Mouse (Mus musculus) megakaryocyte progenitor cell, adult 5-6 weeks (primary cell): Measurements from ENCODE around the gene Mllt3. TPM values are rescaled to one million over a fixed set of nuclear protein-coding genes. Genes with fewer than 3 reads are reported as not detected.

Experiments used
- ATAC-seq: replicated peaks from 2 replicates; pipeline ENCODE4 v1.8.0; 2016; ENCODE audit warnings: mild to moderate bottlenecking, moderate TSS enrichment, inconsistent platforms; ENCODE audit not compliant: poor library complexity
- total RNA-seq, 2 experiments: library from RNA; stranded (forward) in 1 of 2; stranded (reverse) in 1 of 2; fragments of 157-497, 149-512 nt in 1 of 2; fragments of 200-1000 nt in 1 of 2; gene quantifications; 2 replicates each; pipeline versions ENCODE4 v1.2.3 to v1.2.4; 2015 to 2017

Gene Mllt3
- 11.8 and 17.6 TPM in 2 replicates for total RNA-seq (2015)
- total RNA-seq (2017) = 15.3 and 16.1 TPM in 2 replicates

DNA sequence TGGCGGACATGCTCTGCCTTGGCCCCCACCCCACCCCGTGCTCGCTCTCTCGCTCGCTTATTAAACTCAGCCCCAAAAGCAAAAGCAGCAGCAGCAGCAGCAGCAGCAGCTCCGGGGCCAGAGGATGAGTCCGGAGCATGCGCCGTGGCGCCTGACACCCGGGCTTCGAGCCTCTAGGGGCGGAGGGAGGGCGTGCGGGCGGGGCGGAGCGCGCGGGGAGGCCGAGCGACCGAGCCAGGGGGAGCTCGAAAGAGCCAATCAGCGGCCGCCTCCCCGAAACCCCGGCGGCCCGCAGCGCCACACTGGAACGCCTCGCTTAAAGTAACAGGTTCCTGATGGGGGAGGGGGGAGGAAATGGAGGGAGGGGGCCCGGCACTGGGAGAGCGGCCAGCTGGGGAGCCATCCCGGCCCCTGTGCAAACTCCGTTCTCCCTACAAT is at the start of gene Mllt3:
Mllt3 (minus strand) TSS at position 149 of the 438 bp plus-strand sequence.
- peak; percentile 77 for ATAC-seq

GRCm38 (mm10) chr4:88082381-88082780 is 49.2 kb upstream of the Mllt3 start:
- ATAC-seq = peak; percentile 67

DNA sequence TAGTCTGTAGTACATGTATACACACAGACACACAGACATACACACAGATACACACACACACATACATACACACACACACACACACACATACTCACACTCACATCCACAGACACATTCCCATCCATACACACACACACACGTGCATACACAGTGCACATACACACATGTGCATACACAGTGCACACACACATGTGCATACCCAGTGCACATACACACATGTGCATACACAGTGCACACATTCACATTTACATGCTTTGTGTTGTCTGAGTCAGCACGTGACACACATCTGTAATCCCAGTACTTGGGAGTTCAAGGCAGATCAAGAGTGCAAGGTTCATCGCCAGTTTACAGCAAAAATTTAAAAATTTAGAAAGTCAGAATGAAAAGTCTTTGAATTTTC is 48.7 kb upstream of the Mllt3 start:
- peak; percentile 41 for ATAC-seq

GRCm38 (mm10) chr4:88081417-88081816 is 48.3 kb upstream of the Mllt3 start:
- ATAC-seq = no peak

DNA sequence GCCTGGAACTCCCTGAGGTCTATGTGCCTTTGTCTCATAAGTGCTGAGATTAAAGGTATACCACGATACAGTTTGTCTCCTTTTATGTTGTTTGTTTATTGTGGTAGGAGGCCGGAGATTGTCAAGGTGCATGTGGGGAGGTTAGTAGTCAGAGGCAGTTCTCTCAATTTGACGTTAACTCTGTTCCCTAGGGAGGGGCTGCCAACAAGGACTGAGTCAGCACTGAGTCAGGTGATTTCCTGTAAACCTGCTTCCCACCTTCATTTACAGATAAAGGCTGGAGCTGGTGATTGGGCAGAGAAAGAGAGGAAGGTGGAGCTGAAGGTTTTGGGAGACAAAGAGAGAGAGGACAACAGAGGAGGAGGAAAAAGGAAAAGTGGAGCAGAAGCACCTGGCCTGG is 45.8 kb upstream of the Mllt3 start:
- peak; percentile 46; the same call in 1 of the 2 replicates for ATAC-seq

DNA sequence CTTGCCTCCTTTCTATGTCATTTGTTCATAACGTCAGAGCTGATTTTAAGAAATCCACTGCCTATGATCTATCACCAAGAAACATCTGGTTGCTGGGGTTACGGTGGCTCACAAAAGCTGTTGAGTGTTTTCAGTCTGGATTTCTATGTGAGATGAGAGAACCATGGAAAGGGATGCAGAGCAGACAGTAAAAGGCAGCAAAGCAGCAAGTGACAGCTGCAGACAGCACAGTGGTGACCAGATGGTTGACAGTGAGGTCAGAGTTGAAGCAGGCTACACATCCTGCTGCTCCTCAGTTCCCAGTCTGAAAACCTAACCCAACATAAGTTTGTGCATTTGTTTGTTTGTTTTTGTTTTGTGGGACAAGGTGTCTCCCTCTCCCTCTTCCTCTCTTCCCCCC is 42.2 kb upstream of the Mllt3 start:
- ATAC-seq = no peak

GRCm38 (mm10) chr4:88046280-88046679 is 13.1 kb upstream of the Mllt3 start:
- ATAC-seq = peak; percentile 52

- ATAC-seq = no peak
These were observed 12.0 kb upstream of the Mllt3 start for GRCm38 (mm10) chr4:88045151-88045550.

GRCm38 (mm10) chr4:88035361-88035760 is 2.2 kb upstream of the Mllt3 start:
- peak; percentile 36 for ATAC-seq

DNA sequence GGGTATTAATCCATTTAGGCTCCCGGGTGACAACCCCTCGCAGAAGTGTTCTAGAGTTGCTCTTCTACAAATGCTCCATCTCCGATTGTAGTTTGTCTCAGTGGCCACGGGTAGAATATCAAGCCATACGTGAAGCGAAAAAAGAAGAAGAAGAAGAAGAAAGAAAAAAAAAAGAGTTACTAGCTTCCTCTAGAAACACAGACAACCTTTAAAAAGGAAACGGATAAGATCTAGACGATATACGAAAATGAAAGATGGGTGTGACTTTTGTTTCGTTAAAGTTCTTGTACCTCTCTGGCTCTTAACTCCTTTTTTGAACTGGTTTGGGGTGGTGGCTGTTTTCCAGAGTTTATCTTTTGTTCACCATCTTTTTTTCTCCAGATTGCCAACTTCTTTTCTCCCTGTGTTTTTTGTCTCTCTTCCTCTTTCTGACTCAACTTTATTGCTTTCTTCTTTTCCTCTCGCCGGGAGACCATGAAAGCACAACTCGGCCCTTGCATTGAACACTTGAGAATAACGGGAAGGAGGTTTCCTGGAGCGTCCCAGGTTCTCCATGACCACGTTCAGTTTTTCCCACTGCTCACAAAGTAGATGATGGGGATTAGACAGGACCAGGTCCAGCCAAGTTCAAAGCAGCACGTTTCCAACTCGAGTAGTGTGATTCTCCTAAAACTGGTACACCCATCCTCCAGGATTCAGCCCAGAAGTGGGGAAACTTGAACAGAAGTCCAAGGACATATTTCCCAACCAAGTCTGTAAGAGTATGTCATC is 1.4 kb upstream of the Mllt3 start:
- no peak for ATAC-seq

DNA sequence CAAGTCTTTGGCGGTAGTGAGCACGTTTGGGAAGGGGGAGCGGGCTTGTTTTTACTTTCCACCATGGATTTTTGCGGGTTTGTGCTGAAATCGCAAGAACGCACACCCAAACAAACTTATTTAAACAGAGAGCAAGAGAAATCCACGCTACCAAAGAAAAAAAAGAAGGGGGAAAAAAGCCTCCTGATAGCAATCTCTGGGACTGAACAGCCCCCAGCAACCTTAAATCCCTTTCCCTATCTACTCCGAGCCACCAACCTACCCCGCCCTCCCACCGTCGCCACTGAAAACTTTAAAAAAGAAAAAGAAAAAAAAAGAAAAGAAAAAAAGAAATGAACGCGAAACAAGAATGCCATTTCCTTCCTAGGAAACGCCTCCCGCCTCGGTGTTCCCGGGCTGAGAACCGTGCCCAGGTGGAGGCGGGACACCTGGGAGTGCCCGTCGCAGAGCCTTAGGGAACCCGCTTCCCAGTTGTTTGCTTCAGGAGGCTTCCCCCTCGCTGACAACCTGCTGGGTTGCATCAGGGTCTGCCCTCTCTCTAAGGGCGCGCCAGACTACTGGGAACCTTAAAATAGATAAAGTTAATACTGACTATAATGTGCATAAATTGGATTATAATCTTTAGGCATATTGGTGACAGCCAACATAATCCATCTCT is 694 bp upstream of the Mllt3 start:
- ATAC-seq = no peak

GRCm38 (mm10) chr4:88032151-88033098 is 739 bp downstream of the Mllt3 start:
- ATAC-seq = peak; percentile 10

GRCm38 (mm10) chr4:88031211-88032150 is 1.7 kb downstream of the Mllt3 start:
- ATAC-seq = 0 out of 2 replicates have a peak, but pooled peaks have one; percentile 3

DNA sequence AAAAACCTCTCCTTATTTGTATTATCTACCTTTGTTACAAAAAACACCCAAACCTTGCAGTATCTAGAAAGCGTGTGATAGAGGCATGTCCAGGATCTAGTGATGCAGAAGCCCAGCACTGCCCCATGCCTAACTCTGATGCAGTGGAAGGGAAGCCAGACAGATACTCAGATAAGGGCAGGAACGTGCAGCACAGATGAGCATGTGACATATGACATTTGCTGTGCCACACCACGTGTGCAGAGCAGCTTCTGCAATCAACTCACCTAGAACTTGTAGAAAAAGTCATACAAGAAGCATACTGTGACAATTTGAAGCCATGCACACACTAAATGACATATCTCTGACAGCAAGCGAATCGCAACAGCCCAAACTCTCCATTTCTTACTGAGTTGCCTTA is 9.6 kb downstream of the Mllt3 start:
- 0 out of 2 replicates have a peak, but pooled peaks have one; percentile 29 for ATAC-seq

GRCm38 (mm10) chr4:88022623-88023022 is 10.5 kb downstream of the Mllt3 start:
- ATAC-seq = peak; percentile 54; the same call in 1 of the 2 replicates

DNA sequence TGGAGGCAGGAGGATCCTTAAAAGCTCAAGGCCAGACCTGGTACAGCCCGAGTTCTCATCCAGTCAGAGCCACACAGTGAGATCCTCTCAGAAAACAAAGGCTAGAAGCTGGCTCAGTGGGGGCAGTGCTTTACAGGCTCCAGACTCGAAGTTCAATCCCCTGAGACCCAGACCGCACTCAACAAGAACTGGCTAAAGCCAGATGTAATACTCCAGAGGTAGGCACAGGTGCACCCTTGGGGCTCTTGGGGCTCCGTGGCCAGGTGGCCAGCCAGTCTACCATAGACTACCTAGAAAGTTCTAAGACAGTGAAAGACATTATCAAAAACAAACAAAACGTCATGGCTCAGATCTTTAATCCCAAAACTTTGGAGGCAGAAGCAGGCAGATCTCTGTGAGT is 12.7 kb downstream of the Mllt3 start:
- no peak for ATAC-seq

- ATAC-seq = no peak
These were observed 13.5 kb downstream of the Mllt3 start for GRCm38 (mm10) chr4:88019645-88020044.

DNA sequence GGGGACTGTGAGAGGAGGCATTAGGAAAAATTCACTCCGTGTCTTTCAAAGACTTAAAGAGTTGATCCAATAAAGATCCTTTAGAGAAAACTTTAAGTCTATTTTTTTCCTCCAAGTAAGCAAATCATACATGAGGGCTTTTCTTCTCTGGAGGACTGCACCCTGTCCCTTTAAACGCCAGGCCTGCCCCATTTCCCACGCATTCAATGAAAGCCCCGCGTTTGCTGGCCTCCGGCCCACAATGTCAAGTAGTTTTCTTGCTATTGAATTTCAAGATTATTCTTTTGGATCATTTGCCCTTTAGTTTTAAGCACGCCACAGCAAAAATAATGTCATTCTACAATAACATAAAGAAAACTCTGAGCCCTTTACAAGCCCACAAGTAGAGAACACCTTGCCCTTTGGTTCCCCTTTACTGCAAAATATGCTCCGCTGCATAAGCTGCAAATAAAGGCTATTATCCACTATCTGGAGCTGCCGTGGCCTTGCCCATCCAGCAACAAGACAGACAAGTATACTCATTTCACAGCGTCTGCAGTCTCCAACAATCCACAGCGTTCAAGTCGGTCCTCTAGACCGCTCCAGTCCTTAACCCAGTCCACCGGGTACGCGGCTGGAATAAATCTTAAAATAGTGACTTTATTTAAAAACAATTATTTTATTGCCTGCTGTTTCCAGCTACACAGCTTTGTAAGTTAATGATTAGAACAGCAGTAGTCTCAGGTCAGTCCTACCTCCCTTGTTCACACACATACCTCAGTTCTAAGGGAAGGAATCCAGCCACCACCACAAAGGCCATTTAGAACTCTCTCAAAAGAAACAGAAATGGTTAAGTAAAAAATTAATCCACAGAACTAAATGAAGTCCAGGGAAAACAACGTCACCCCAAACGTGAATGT is 15.5 kb downstream of the Mllt3 start:
- no peak for ATAC-seq

- ATAC-seq = 0 out of 2 replicates have a peak, but pooled peaks have one; percentile 39
These were observed 17.4 kb downstream of the Mllt3 start for GRCm38 (mm10) chr4:88015765-88016164.
